ENCODE assay signal across 19 mouse cellular contexts in the genomic region with DNA sequence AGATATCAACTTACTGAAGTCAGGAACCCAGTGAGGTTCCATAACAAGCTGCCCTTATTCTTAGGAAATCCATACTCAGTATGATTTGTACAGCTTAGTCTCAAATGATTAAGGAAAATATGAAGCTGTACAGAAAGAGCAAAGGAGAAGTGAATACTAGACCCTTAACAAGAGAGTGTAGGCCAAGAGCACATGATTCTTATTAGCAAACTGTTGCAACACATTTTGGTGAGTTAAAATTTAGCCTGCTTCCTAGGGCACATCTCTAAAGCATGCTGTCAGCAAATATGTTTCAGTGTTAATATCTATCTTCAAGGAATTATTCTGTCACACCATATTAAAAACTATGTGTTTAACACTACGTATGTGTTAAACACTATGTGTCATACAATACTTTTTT.
DNase-seq lines count a peak whose midpoint lies in the region; ATAC-seq and TF ChIP-seq lines count a peak whose summit lies in the region.
"Had no signal": no experiment of that assay in that cellular context is flagged by ENCODE, and none has a peak within 500 bp of the region (broad histone marks: within the 10 kb centered on the region; RNA-seq: fewer than 3 reads in every experiment).

No protein-coding gene starts in this region.

- H3K4me1 ChIP-seq in kidney, postnatal 0 days (replicated peaks; ENCODE audit: insufficient read depth, low read length), result no peaks in the 10 kb centered on the region
- no peaks in the 10 kb centered on the region for H3K4me1 ChIP-seq in kidney, embryonic 14.5 days (ENCODE audit: control insufficient read depth, insufficient read depth, low read length)
- H3K4me1 ChIP-seq in lung, postnatal 0 days (ENCODE audit: insufficient read depth, low read depth, low read length), result no peaks in the 10 kb centered on the region
- no peaks in the 10 kb centered on the region for H3K4me1 ChIP-seq in midbrain, embryonic 11.5 days (ENCODE audit: control insufficient read depth, insufficient read depth, low read length)
- H3K4me1 ChIP-seq in forebrain, embryonic 15.5 days, result 0 out of 2 replicates have a peak, but pooled peaks cover 3% of the 10 kb centered on the region
- H3K4me1 ChIP-seq: forebrain, embryonic 13.5 days; heart, embryonic 15.5 days; hindbrain, embryonic 13.5 days had no signal

- no peak for TF ChIP-seq EP300 in lung, postnatal 0 days (IDR thresholded peaks at IDR 0.05)

- H3K27me3 ChIP-seq in kidney, postnatal 0 days (ENCODE audit: insufficient read depth, low read length), result no peaks in the 10 kb centered on the region
- H3K27me3 ChIP-seq in kidney, embryonic 14.5 days (ENCODE audit: control insufficient read depth, insufficient read depth, low read length), result no peaks in the 10 kb centered on the region
- H3K27me3 ChIP-seq in lung, postnatal 0 days (replicated peaks; ENCODE audit: insufficient read depth, low read length), result no peaks in the 10 kb centered on the region; the same call in 1 of the 2 replicates
- no peaks in the 10 kb centered on the region for H3K27me3 ChIP-seq in midbrain, embryonic 11.5 days (ENCODE audit: control insufficient read depth, insufficient read depth, low read length)
- H3K27me3 ChIP-seq in forebrain, embryonic 15.5 days, result no peaks in the 10 kb centered on the region
- H3K27me3 ChIP-seq: forebrain, embryonic 13.5 days; heart, embryonic 15.5 days; hindbrain, embryonic 13.5 days had no signal

- H3K27ac ChIP-seq in kidney, postnatal 0 days, result no peak overlapping the region
- H3K27ac ChIP-seq in kidney, embryonic 14.5 days (ENCODE audit: low read depth, low read length), result no peak overlapping the region
- H3K27ac ChIP-seq in lung, postnatal 0 days (ENCODE audit: low read length), result no peak overlapping the region
- no peak overlapping the region for H3K27ac ChIP-seq in midbrain, embryonic 11.5 days (ENCODE audit: low read depth, low read length)
- H3K27ac ChIP-seq in forebrain, embryonic 15.5 days (replicated peaks), result no peak overlapping the region
- H3K27ac ChIP-seq: embryonic facial prominence, embryonic 10.5 days; forebrain, embryonic 13.5 days; heart, adult 2 months; heart, embryonic 15.5 days; hindbrain, embryonic 13.5 days; hindbrain, postnatal 0 days had no signal

- H3K36me3 ChIP-seq in kidney, postnatal 0 days (ENCODE audit: insufficient read depth, low read length), result no peaks in the 10 kb centered on the region
- no peaks in the 10 kb centered on the region for H3K36me3 ChIP-seq in kidney, embryonic 14.5 days (ENCODE audit: control insufficient read depth, insufficient read depth, low read length)
- H3K36me3 ChIP-seq in lung, postnatal 0 days (ENCODE audit: insufficient read depth, low read length), result no peaks in the 10 kb centered on the region
- H3K36me3 ChIP-seq in midbrain, embryonic 11.5 days (ENCODE audit: control insufficient read depth, insufficient read depth, low read length), result no peaks in the 10 kb centered on the region
- H3K36me3 ChIP-seq in forebrain, embryonic 15.5 days, result no peaks in the 10 kb centered on the region
- H3K36me3 ChIP-seq: embryonic facial prominence, embryonic 10.5 days; heart, embryonic 15.5 days; hindbrain, embryonic 13.5 days had no signal

- no peak for ATAC-seq in kidney, postnatal 0 days (replicated peaks; ENCODE audit: low FRiP score, low read depth)
- no peak for ATAC-seq in kidney, embryonic 14.5 days (ENCODE audit: low FRiP score, low TSS enrichment)
- no peak for ATAC-seq in lung, postnatal 0 days
- ATAC-seq in granulocyte monocyte progenitor cell, adult 5-6 weeks (replicated peaks; ENCODE audit: poor library complexity, severe bottlenecking), result peak; percentile 74
- ATAC-seq in midbrain, embryonic 11.5 days (ENCODE audit: low FRiP score), result no peak
- ATAC-seq in forebrain, embryonic 15.5 days (replicated peaks), result no peak
- ATAC-seq: forebrain, embryonic 13.5 days; hindbrain, postnatal 0 days had no signal

- WGBS in kidney, postnatal 0 days, result 93% methylated on average over 1 of the region's 1 CpGs
- 92% methylated on average over 1 of the region's 1 CpGs for WGBS in kidney, embryonic 14.5 days
- 87% methylated on average over 1 of the region's 1 CpGs for WGBS in lung, postnatal 0 days
- 89% methylated on average over 1 of the region's 1 CpGs for WGBS in midbrain, embryonic 11.5 days
- WGBS in forebrain, embryonic 15.5 days, result 89% methylated on average over 1 of the region's 1 CpGs

- H3K4me3 ChIP-seq in kidney, postnatal 0 days (replicated peaks; ENCODE audit: low read depth, low read length), result no peak overlapping the region
- H3K4me3 ChIP-seq in kidney, embryonic 14.5 days (ENCODE audit: low read length), result no peak overlapping the region
- no peak overlapping the region for H3K4me3 ChIP-seq in lung, postnatal 0 days (ENCODE audit: low read depth, low read length)
- H3K4me3 ChIP-seq in midbrain, embryonic 11.5 days (ENCODE audit: low read depth, low read length), result no peak overlapping the region
- H3K4me3 ChIP-seq in forebrain, embryonic 15.5 days, result no peak overlapping the region
- H3K4me3 ChIP-seq: embryonic facial prominence, embryonic 10.5 days; forebrain, embryonic 13.5 days; heart, adult 2 months; heart, embryonic 15.5 days; hindbrain, embryonic 13.5 days had no signal

- no peaks in the 10 kb centered on the region for H3K9me3 ChIP-seq in kidney, postnatal 0 days (replicated peaks; ENCODE audit: low read length)
- H3K9me3 ChIP-seq in kidney, embryonic 14.5 days (ENCODE audit: control insufficient read depth, low read length), result no peaks in the 10 kb centered on the region
- H3K9me3 ChIP-seq in lung, postnatal 0 days (ENCODE audit: low read length), result no peaks in the 10 kb centered on the region
- no peaks in the 10 kb centered on the region for H3K9me3 ChIP-seq in midbrain, embryonic 11.5 days (ENCODE audit: control insufficient read depth, low read length)
- H3K9me3 ChIP-seq in forebrain, embryonic 15.5 days, result no peaks in the 10 kb centered on the region
- H3K9me3 ChIP-seq: embryonic facial prominence, embryonic 10.5 days; forebrain, embryonic 13.5 days; heart, embryonic 15.5 days; hindbrain, embryonic 13.5 days had no signal

- TF ChIP-seq CTCF in kidney, postnatal 0 days (IDR thresholded peaks at IDR 0.05; ENCODE audit: low read depth), result no peak
- TF ChIP-seq CTCF in lung, postnatal 0 days (IDR thresholded peaks at IDR 0.05), result no peak

- no peak overlapping the region for H3K4me2 ChIP-seq in kidney, postnatal 0 days (ENCODE audit: low read length)
- no peak overlapping the region for H3K4me2 ChIP-seq in kidney, embryonic 14.5 days (replicated peaks; ENCODE audit: low read depth, low read length)
- no peak overlapping the region for H3K4me2 ChIP-seq in lung, postnatal 0 days (replicated peaks; ENCODE audit: low read depth, low read length)
- no peak overlapping the region for H3K4me2 ChIP-seq in midbrain, embryonic 11.5 days
- no peak overlapping the region for H3K4me2 ChIP-seq in forebrain, embryonic 15.5 days (replicated peaks)
- H3K4me2 ChIP-seq: forebrain, embryonic 13.5 days; heart, embryonic 11.5 days; heart, embryonic 15.5 days; hindbrain, embryonic 13.5 days had no signal

- H3K9ac ChIP-seq in kidney, postnatal 0 days (ENCODE audit: low read depth, low read length), result no peak overlapping the region
- H3K9ac ChIP-seq in kidney, embryonic 14.5 days (ENCODE audit: low read depth, low read length), result no peak overlapping the region
- H3K9ac ChIP-seq in lung, postnatal 0 days (replicated peaks; ENCODE audit: low read depth), result no peak overlapping the region
- no peak overlapping the region for H3K9ac ChIP-seq in midbrain, embryonic 11.5 days (ENCODE audit: low read length)
- H3K9ac ChIP-seq in forebrain, embryonic 15.5 days (replicated peaks), result no peak overlapping the region
- H3K9ac ChIP-seq: forebrain, embryonic 13.5 days; heart, embryonic 15.5 days; hindbrain, embryonic 13.5 days had no signal

- peak; percentile 10 for DNase-seq in kidney, postnatal 0 days (ENCODE audit: low spot score)
- peak; percentile 16 for DNase-seq in lung, postnatal 0 days (ENCODE audit: low spot score)
- DNase-seq in lung, postnatal 36 days, result no peak
- DNase-seq in midbrain, embryonic 11.5 days (ENCODE audit: low spot score, missing footprints), result no peak
- DNase-seq: adrenal gland, postnatal 14 days; cerebellum, adult 2 months; cerebellum, postnatal 10 days; gastrocnemius, postnatal 10 days; heart, adult 2 months; heart, postnatal 14 days had no signal

Comparison
In these comparisons a context has a peak if more than half of its experiments do, and no peak if none do; other contexts are left out.
1. DNase-seq: peak in kidney, postnatal 0 days (single experiment) and lung, postnatal 0 days (single experiment); none in lung, postnatal 36 days (single experiment) and midbrain, embryonic 11.5 days (single experiment).